Mouse (Mus musculus): Measurements from ENCODE around the gene Med29. TPM values are rescaled to one million over a fixed set of nuclear protein-coding genes. Genes with fewer than 3 reads are reported as not detected.

Med29 gene
- total RNA-seq, 1 experiment from 2014 or later = 21.3 TPM

DNA sequence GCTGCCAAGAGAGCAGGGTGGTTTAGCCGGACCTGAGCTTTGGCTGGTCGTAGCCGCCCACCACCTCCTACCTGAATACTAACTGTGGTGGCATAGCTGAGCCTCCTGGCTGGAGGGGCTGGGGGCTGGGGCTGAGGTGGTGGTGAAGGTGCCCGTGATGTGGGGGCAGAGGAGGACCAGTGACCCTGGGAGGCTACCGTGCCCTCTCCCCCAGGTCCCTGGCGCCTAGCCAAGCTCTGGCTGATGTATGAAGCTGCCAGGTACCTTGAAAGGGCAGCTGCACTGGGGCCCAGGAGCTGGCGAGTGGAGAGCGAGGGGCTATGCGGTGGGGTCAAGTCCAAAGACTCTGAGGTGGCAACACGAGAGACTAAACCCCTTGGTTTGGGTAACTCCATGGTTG lies 32.7 kb downstream of the Med29 start:
- ATAC-seq (replicated peaks; ENCODE audit: low read depth, poor library complexity, severe bottlenecking) = no peak

DNA sequence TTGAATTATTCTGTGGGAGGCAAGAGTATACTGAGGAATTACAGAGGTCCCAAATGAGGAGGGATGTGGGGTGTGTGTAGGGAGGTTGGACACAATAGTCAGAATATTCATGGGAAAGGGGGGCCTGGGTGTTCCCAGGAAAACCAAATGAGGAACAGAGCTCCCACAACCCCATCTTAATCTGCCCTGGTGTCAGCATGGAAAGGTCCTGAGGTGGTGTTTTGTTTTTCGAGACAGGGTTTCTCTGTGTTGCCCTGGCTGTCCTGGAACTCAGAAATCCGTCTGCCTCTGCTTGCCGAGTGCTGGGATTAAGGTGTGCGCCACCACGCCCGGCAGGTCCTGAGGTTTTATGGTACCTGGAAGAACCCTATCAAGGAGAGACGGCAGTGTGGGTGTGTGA lies 34.1 kb downstream of the Med29 start:
- ATAC-seq (replicated peaks; ENCODE audit: low read depth, poor library complexity, severe bottlenecking) = no peak

DNA sequence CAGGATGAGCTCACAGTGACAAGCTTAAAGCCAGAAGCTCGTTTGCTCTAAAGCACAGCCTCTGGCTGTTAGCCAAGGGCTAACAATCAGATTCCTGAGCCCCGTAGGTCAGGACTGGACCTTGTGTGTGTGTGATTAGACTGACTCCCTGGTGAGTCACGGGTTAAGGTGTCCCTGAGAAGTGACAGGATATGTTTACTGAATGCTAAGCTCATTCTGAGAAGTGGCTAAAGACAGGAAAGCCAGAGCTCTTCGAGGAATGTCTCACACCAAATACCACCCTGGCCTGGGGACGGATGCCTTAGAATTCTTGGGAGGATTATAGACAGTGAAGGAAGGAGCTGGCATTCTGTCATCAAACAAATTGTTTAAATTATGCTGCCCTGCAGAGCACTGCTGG lies 34.5 kb downstream of the Med29 start:
- no peak for ATAC-seq (replicated peaks; ENCODE audit: low read depth, poor library complexity, severe bottlenecking)

DNA sequence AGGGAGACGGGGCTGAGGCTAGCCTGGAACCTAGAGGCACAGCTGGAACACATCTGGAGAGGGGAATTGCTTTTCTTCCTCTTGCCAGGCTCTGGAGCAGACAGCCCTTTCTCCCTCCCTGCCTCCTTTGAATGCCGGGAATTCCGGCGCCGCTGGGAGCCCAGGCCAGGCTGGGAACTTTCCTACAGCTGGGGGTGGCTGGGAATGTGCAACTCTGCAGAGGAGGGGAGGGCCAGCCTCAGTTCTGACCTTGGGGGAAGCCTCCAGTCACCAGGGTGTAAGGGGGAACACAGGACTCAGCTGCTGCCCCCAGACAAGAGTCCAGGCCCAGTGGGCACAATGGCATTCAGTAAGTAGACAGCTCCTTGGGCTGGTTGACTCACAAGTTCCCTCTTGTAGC lies 35.5 kb downstream of the Med29 start:
- ATAC-seq (replicated peaks; ENCODE audit: low read depth, poor library complexity, severe bottlenecking) = no peak

DNA sequence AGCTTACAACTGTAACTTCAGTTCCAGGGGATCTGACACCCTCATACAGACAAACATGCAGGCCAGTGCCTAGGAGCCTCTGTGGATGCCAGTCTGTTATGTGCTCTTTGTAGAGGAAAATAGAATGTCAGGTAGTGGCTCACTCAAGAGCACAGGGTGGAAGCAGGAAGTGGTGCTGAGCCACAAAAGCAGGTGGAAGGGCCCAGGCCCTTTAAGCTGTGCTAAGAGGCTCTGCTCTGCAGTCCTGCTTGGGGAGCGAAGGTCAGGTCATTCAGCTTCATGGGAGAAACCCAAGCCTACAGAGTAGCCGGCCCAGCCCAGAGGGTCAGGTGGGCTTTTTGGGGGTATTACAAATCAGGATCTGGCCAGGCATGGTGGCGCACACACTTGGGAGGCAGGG lies 37.3 kb downstream of the Med29 start:
- no peak for ATAC-seq (replicated peaks; ENCODE audit: low read depth, poor library complexity, severe bottlenecking)

DNA sequence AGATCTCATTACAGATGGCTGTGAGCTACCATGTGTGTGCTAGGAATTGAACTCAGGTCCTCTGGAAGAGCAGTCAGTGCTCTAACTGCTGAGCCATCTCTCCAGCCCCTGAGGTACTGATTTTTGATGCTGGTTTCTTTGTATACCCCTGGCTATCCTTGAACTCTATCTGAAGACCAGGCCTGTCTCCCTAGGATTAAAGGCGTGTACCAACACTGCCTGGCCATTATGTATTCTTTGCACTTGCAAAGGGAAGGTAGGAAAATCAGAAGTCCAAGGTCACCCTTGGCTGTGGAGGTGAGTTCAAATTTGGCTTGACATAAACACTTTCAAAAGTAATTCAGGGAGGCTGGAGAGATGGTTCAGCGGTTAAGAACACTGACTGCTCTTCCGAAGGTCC lies 37.9 kb downstream of the Med29 start:
- no peak for ATAC-seq (replicated peaks; ENCODE audit: low read depth, poor library complexity, severe bottlenecking)

DNA sequence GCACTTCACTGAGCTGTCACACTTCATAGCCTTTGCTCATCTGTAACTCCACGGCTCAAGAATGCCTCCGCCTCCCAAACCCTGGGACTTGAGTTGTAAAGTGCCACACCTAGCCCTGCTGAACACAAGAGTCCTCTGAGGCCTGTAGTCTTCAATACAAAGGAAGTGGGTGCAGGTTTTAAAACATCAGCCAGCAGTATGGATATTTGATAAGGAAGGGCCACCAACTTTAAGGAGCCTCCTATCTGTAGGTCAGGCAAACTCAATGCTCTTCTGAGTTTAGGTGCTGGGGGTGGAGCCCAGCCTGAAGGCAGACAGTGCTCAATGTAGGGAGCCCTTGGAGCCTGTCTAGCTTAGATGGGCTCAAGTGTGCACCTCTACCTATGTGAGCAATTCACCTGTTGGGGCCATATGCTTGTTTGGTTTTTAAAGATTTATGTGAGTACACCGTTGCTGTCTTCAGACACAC lies 38.4 kb downstream of the Med29 start:
- no peak for ATAC-seq (replicated peaks; ENCODE audit: low read depth, poor library complexity, severe bottlenecking)

DNA sequence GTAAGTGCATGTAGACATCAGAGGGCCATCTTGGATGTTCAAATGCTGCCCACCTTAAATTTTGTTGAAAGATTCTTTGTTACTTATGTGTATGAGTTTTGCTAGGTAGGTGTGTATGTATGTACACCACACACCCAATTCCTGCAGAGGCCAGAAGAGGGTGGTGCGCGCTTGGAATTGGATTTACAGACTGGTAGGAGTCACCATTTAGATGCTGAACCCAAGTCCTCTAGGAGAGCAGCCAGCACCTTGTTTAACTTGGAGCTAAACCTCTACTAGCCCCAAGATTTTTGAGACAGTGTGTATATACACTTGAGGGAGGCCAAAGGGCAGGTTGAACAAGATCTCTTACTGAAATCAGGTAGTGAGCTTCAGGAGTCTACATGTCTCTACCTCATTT lies 39.2 kb downstream of the Med29 start:
- ATAC-seq (replicated peaks; ENCODE audit: low read depth, poor library complexity, severe bottlenecking) = no peak

DNA sequence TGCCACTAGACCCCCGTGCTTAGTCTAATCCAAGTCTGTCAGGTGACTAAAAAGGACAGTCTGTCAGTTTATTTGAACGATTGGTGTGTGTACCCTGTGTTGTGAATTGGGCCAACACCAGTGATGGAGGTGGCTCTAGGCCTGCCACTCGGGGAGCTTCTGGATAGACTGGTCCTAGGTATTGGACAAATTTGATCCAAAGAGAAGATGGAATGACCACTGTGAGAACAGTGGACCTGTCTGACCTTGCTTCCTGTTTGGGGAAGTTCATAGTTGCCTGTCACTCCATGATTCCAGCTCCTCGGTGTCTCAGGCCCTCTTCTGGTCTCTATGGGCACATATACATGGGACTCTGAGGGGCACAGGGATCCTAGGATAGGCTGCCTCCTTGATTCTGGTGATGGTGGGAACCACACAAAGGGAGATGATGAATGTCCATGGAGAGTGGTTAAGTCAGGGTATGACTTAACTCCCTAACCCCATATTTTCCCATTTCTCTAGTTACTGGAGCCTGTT lies 40.8 kb downstream of the Med29 start:
- no peak for ATAC-seq (replicated peaks; ENCODE audit: low read depth, poor library complexity, severe bottlenecking)

DNA sequence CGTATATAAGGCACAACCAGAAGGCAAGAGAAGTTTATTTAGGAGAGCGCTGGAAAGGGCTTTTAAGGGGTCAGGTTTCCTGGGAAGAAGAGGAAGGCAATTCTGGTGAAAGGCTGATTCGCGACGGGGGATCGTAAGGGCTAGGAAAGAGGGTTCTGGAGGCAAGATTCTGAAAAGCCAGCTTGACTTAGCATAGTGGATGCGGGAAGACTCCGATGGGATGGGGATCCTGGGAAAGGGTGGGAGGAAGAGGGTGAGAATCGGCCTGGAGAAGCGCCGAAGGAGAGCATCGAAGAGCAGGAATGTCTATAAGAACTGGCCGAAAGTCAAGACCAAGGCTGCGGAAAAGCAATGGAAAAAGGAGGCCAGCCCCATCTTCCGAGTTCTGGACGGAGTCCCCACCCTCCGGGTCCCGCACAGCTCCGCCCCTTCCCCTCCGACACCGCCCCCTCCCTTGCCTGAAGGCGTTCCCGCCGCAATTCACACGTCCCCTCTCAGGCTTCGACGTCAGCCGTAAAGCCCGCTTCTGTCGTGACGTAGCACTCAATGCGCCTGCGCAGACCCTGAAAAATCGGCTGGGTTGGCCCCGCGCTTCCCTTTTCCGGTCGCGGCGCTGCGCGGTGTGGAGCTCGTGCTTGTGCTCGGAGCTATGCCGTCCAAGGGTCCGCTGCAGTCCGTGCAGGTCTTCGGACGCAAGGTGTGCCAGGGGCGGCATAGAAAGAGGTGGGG lies 42.2 kb downstream of the Med29 start, which contains the start of gene Rps16:
Gene Rps16, plus strand, starts transcription at position 498 of the 729 bp plus-strand sequence.
- peak; percentile 96 for ATAC-seq (replicated peaks; ENCODE audit: low read depth, poor library complexity, severe bottlenecking)

DNA sequence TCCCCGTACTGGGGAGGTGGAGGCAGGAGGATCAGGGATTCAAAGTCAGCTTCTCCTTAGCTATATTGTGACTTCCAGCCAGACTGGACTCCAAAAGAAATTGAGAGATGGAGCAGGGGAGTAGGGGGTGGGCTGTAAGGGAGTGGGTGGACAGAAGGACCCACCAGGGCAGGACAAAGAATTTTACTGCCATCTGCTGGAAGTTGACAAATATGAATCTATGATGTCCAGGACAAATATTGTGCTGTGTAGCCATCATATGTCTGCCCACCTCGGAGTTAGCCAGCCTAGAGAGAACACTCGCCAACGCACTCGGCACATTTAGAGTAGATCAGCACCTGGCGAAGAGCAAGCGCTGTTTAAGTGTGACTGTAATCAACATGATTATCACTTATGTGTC lies 43.9 kb downstream of the Med29 start:
- no peak for ATAC-seq (replicated peaks; ENCODE audit: low read depth, poor library complexity, severe bottlenecking)

DNA sequence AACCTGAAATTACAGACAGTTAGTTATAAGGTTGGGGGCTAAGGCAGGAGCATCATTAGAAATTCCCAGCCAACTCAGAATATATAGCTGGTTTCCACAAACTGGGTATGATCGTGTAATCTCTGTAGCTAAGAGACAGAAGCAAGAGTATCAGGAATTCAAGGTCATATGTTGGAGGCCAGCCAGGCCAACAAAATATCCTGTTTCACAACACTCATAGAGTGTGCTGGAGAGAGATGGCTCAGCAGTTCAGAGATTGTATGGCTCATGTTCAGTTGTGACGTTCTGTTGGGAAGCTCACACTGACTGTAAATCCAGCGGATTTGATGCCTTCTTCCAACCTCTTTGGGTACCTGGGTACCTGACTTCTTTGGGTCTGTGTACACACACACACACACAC lies 44.8 kb downstream of the Med29 start:
- ATAC-seq (replicated peaks; ENCODE audit: low read depth, poor library complexity, severe bottlenecking) = no peak

DNA sequence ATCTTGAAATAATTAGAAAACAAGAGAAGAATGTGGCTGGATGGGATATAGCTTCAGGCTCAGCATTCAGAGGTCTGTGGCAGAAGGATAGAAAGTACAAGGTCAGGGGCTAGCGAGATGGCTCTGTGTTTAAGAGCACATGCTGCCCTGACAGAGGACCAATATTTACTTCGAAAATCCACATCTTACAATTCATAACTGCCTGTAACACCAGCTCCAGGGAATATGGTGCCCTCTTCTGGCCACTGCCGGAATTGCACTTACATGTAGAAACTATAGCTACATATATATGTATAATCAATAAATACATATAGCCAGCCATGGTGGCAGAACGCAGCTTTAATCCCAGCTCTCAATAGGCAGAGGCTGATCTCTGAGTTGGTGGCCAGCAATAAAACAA lies 47.9 kb downstream of the Med29 start:
- ATAC-seq (replicated peaks; ENCODE audit: low read depth, poor library complexity, severe bottlenecking) = peak; percentile 79

DNA sequence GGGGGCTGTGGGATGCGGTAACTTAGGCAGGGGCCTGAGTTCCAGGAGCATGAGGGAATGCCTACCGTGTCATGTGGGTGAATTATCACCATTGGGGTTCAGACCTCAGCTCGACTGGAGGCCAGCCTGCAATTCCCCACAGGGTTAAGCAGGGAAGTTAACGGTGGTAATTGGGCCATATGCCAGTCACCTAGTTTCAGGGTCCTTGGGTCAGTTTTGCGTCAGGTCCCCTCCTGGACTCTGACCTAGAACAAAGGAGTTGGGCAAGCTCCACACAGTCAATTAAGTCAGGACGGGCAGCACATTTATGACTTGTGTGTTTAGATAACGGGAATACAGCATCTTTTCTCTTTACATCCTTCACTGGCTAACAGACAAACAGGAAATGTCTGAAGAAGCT lies 51.1 kb downstream of the Med29 start:
- ATAC-seq (replicated peaks; ENCODE audit: low read depth, poor library complexity, severe bottlenecking) = no peak

DNA sequence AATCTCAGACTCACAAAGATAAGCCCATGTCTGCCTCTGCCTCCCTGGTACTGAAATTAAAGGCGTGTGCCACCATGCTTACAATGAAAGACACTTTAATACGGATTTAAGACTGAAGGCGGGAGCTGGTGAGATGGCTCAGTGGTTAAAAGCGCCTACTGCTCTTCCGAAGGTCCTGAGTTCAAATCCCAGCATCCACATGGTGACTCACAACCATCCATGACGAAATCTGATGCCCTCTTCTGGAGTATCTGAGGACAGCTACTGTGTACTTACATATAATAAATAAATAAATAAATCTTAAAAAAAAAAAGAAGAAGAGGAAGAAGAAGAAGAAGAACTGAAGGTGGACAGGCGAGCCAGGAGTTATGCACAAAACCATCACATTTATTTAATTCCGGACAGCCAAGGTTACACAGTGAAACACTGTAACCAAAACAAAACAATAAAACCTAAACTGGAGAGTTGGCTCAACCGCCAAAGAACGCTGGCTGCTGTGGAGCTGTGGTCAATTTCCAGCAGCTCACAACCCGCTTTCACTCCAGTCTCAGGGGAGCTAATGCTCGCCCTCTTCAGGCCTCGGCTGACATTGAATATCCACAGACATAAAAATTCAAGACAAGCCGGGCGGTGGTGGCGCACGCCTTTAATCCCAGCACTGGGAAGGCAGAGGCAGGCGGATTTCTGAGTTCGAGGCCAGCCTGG lies 53.1 kb downstream of the Med29 start:
- ATAC-seq (replicated peaks; ENCODE audit: low read depth, poor library complexity, severe bottlenecking) = peak; percentile 76

DNA sequence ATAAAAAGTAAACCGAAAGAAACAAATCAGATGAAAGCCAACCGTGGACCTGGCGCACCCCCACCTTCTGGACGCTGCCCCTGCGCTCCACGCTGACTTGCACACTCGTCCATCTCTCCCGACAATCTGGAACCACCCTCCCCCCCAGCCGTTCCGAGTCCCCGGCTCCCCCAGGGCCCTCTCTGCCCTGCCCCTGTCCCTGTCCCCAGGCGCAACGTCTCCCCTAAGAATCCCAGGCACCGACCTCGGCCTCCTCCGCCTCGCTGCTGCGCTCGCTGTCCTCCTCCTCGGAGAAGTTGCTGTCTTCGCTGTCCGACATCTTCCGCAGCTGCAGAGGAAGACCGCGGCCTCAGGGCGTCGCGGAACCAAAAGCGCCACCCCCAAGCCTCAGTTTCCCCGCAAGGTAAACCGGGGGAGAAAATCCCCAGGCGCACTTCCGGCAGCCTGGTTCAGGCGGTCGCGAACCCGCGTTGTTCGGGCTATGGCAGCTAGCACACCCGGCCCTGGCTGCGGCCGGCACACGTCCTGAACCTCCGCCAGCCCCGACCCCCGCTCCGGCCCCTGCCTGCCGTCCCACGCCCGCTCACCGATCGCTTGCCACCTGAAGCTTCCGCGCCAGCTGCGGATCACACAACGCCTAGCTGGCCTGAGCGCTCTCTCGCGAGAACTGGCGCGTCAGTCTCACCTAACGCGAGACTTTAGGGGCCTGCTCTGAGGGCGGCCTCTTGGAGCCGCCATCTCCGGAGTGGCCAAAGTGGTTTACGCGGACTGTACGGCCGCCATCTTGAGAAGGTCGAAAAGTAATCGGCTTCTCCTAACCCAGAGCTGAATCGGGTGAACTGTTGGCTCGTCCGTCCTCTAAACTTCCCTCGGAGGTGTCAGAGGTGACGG lies 54.2 kb downstream of the Med29 start, which contains the start of gene Supt5:
Gene Supt5, minus strand, starts transcription at position 639 of the 891 bp plus-strand sequence.
- ATAC-seq (replicated peaks; ENCODE audit: low read depth, poor library complexity, severe bottlenecking) = peak; percentile 93
